Mouse (Mus musculus): ENCODE data around the gene Sox1. TPM values are rescaled to one million over a fixed set of nuclear protein-coding genes. Genes with fewer than 3 reads are reported as not detected.

Sox1 gene
- total RNA-seq, 4 experiments from 2014 or later: not detected

GRCm38 (mm10) chr8:12389116-12389471, 6.0 kb upstream of the Sox1 start:
- no peak for DNase-seq (ENCODE audit: low spot score)

- DNase-seq (ENCODE audit: low spot score): no peak
Observed at GRCm38 (mm10) chr8:12389801-12390639, 5.1 kb upstream of the Sox1 start.

GRCm38 (mm10) chr8:12390640-12391365, 4.3 kb upstream of the Sox1 start:
- DNase-seq (ENCODE audit: low spot score): no peak

- DNase-seq (ENCODE audit: low spot score): no peak
Observed at GRCm38 (mm10) chr8:12391366-12392250, 3.5 kb upstream of the Sox1 start.

- DNase-seq (ENCODE audit: low spot score): no peak
Observed at GRCm38 (mm10) chr8:12392801-12393200, 2.3 kb upstream of the Sox1 start.

- no peak for DNase-seq (ENCODE audit: low spot score)
Observed at GRCm38 (mm10) chr8:12394385-12395000, 602 bp upstream of the Sox1 start.

- DNase-seq (ENCODE audit: low spot score): no peak
Observed at GRCm38 (mm10) chr8:12396501-12397345, 1.6 kb downstream of the Sox1 start.

GRCm38 (mm10) chr8:12397346-12397925, 2.3 kb downstream of the Sox1 start:
- no peak for DNase-seq (ENCODE audit: low spot score)

GRCm38 (mm10) chr8:12398011-12398945, 3.2 kb downstream of the Sox1 start:
- no peak for DNase-seq (ENCODE audit: low spot score)

- DNase-seq (ENCODE audit: low spot score): no peak
Observed at GRCm38 (mm10) chr8:12399421-12400205, 4.5 kb downstream of the Sox1 start.

- no peak for DNase-seq (ENCODE audit: low spot score)
Observed at GRCm38 (mm10) chr8:12400611-12401390, 5.7 kb downstream of the Sox1 start.

GRCm38 (mm10) chr8:12401391-12402270, 6.5 kb downstream of the Sox1 start:
- no peak for DNase-seq (ENCODE audit: low spot score)

GRCm38 (mm10) chr8:12402709-12403108, 7.6 kb downstream of the Sox1 start:
- DNase-seq (ENCODE audit: low spot score): no peak

- no peak for DNase-seq (ENCODE audit: low spot score)
Observed at GRCm38 (mm10) chr8:12408020-12408419, 12.9 kb downstream of the Sox1 start.

GRCm38 (mm10) chr8:12409976-12410375, 14.9 kb downstream of the Sox1 start:
- no peak for DNase-seq (ENCODE audit: low spot score)

- DNase-seq (ENCODE audit: low spot score): no peak
Observed at GRCm38 (mm10) chr8:12417056-12417455, 22.0 kb downstream of the Sox1 start.

Data from heart, adult 8-10 months (tissue).